Mouse (Mus musculus) MEL (cell line): ENCODE results near the gene Gm17268. TPM values are rescaled to one million over a fixed set of nuclear protein-coding genes. Genes with fewer than 3 reads are reported as not detected.

Experiments used
- DNase-seq: peaks from one replicate; pipeline ENCODE4 v3.0.0; 2011; ENCODE audit warnings: low read depth, low spot score
- H3K27ac ChIP-seq: 2 replicates; pipeline ENCODE4 v1.5.1; 2012; ENCODE audit warnings: low read depth, mild to moderate bottlenecking, control low read depth, low read length, moderate library complexity; ENCODE audit not compliant: control insufficient read depth
- H3K27me3 ChIP-seq, 2 experiments: fragments of 150-350 bp in 1 of 2; sonication (generic) in 1 of 2; 2 replicates each; pipeline ENCODE4 v1.6.1; 2012; ENCODE audit warnings: low read length in 2 of 2, mild to moderate bottlenecking in 2 of 2, improper control_type of control experiment in 1 of 2, moderate library complexity in 1 of 2; ENCODE audit not compliant: insufficient read depth in 2 of 2, control insufficient read depth in 1 of 2
- H3K36me3 ChIP-seq, 2 experiments: 2 replicates each; pipeline ENCODE4 v1.6.1; 2012 to 2014; ENCODE audit warnings: low read length in 2 of 2, improper control_type of control experiment in 1 of 2, inconsistent platforms in 1 of 2, mild to moderate bottlenecking in 1 of 2; ENCODE audit not compliant: insufficient read depth in 2 of 2, control insufficient read depth in 1 of 2
- H3K4me1 ChIP-seq, 2 experiments: fragments of 150-350 bp in 1 of 2; sonication (generic) in 1 of 2; 2 replicates each; pipeline ENCODE4 v1.6.1; 2012; ENCODE audit warnings: low read length in 2 of 2, improper control_type of control experiment in 1 of 2, mild to moderate bottlenecking in 1 of 2; ENCODE audit not compliant: insufficient read depth in 2 of 2, control insufficient read depth in 1 of 2
- H3K4me3 ChIP-seq, 2 experiments: fragments of 150-350 bp in 1 of 2; sonication (generic) in 1 of 2; 2 replicates each; pipeline ENCODE4 v1.5.1; 2012; ENCODE audit warnings: low read depth in 2 of 2, low read length in 2 of 2, mild to moderate bottlenecking in 2 of 2, moderate library complexity in 2 of 2, control low read depth in 1 of 2, improper control_type of control experiment in 1 of 2; ENCODE audit not compliant: control insufficient read depth in 1 of 2, insufficient read depth in 1 of 2
- H3K79me2 ChIP-seq: 2 replicates; pipeline ENCODE4 v1.6.1; 2012; ENCODE audit warnings: mild to moderate bottlenecking, low read length, moderate library complexity; ENCODE audit not compliant: control insufficient read depth, poor library complexity, insufficient read depth
- H3K9ac ChIP-seq: 2 replicates; pipeline ENCODE4 v1.6.1; 2012; ENCODE audit warnings: low read depth, mild to moderate bottlenecking, control low read depth, low read length, moderate library complexity; ENCODE audit not compliant: control insufficient read depth, poor library complexity, severe bottlenecking
- H3K9me3 ChIP-seq: fragments of 150-350 bp; sonication (generic); replicated peaks from 2 replicates; pipeline ENCODE4 v1.6.1; 2012; ENCODE audit warnings: mild to moderate bottlenecking, low read length, improper control_type of control experiment, moderate library complexity; ENCODE audit not compliant: insufficient read depth
- CTCF ChIP-seq, 3 experiments: IDR thresholded peaks in 2 of 3; conservative IDR thresholded peaks in 1 of 3; 2 replicates each; pipeline ENCODE4 v1.5.1; 2011 to 2012; ENCODE audit warnings: low read length in 3 of 3, low read depth in 2 of 3, mild to moderate bottlenecking in 2 of 3, improper control_type of control experiment in 1 of 3, inconsistent platforms in 1 of 3, mixed read lengths in 1 of 3, moderate library complexity in 1 of 3; ENCODE audit not compliant: control insufficient read depth in 1 of 3, insufficient read depth in 1 of 3, poor library complexity in 1 of 3, severe bottlenecking in 1 of 3
- ELF1 ChIP-seq: IDR thresholded peaks from 2 replicates; pipeline ENCODE4 v1.6.1; 2014; ENCODE audit warnings: low read depth, mild to moderate bottlenecking, inconsistent platforms, low read length, improper control_type of control experiment, moderate library complexity
- HCFC1 ChIP-seq: IDR thresholded peaks from 2 replicates; pipeline ENCODE4 v1.6.1; 2012; ENCODE audit warnings: low read depth, mild to moderate bottlenecking, inconsistent platforms, low read length, improper control_type of control experiment, moderate library complexity
- JUND ChIP-seq: IDR thresholded peaks from 2 replicates; pipeline ENCODE4 v1.6.1; 2011; ENCODE audit warnings: low read depth, mild to moderate bottlenecking, improper control_type of control experiment, low read length
- MAFK ChIP-seq: IDR thresholded peaks from 2 replicates; pipeline ENCODE4 v1.6.1; 2011; ENCODE audit warnings: low read depth, mild to moderate bottlenecking, low read length, improper control_type of control experiment, borderline replicate concordance
- MAX ChIP-seq: IDR thresholded peaks from 2 replicates; pipeline ENCODE4 v1.6.1; 2011; ENCODE audit warnings: low read length, improper control_type of control experiment
- MXI1 ChIP-seq: IDR thresholded peaks from 2 replicates; pipeline ENCODE4 v1.6.1; 2011; ENCODE audit warnings: mild to moderate bottlenecking, low read depth, low read length, improper control_type of control experiment
- NELFE ChIP-seq: IDR thresholded peaks from 2 replicates; pipeline ENCODE4 v1.6.1; 2011; ENCODE audit warnings: low read depth, low read length, improper control_type of control experiment
- NRF1 ChIP-seq: IDR thresholded peaks from 2 replicates; pipeline ENCODE4 v1.6.1; 2014; ENCODE audit warnings: low read depth, mild to moderate bottlenecking, inconsistent platforms, low read length, improper control_type of control experiment, moderate library complexity; ENCODE audit not compliant: poor library complexity, insufficient read depth, severe bottlenecking
- POLR2AphosphoS2 ChIP-seq: IDR thresholded peaks from 2 replicates; pipeline ENCODE4 v1.6.1; 2011; ENCODE audit warnings: low read length, improper control_type of control experiment
- RAD21 ChIP-seq: IDR thresholded peaks from 2 replicates; pipeline ENCODE4 v1.6.1; 2011; ENCODE audit warnings: mild to moderate bottlenecking, low read depth, low read length, improper control_type of control experiment
- TAL1 ChIP-seq: IDR thresholded peaks from 2 replicates; pipeline ENCODE4 v1.6.1; 2012; ENCODE audit warnings: mild to moderate bottlenecking, inconsistent platforms, low read length, moderate library complexity, mixed read lengths
- TCF12 ChIP-seq: IDR thresholded peaks from 2 replicates; pipeline ENCODE4 v1.6.1; 2014; ENCODE audit warnings: low read depth, mild to moderate bottlenecking, inconsistent platforms, low read length, improper control_type of control experiment, moderate library complexity
- UBTF ChIP-seq: IDR thresholded peaks from 2 replicates; pipeline ENCODE4 v1.6.1; 2012; ENCODE audit warnings: low read depth, mild to moderate bottlenecking, inconsistent platforms, low read length, improper control_type of control experiment, moderate library complexity, borderline replicate concordance; ENCODE audit not compliant: insufficient read depth
- ZC3H11A ChIP-seq: IDR thresholded peaks from 2 replicates; pipeline ENCODE4 v1.6.1; 2012; ENCODE audit warnings: low read depth, mild to moderate bottlenecking, inconsistent platforms, low read length, improper control_type of control experiment
- ZNF384 ChIP-seq: IDR thresholded peaks from 2 replicates; pipeline ENCODE4 v1.6.1; 2012; ENCODE audit warnings: low read depth, mild to moderate bottlenecking, inconsistent platforms, low read length, improper control_type of control experiment
- polyA plus RNA-seq, 2 experiments: library from polyadenylated mRNA; stranded (reverse) in 1 of 2; unstranded in 1 of 2; fragments of >175 nt in 1 of 2; fragments of >200 nt in 1 of 2; gene quantifications; 2 replicates each; pipeline versions ENCODE4 v1.2.1 to v1.2.4; 2012; ENCODE audit warnings: low replicate concordance in 2 of 2, low read depth in 1 of 2; ENCODE audit not compliant: insufficient read length in 2 of 2, insufficient read depth in 1 of 2, missing spikeins in 1 of 2
- total RNA-seq: library from RNA; depleted of rRNA; stranded (reverse); fragments of 300-350 nt; gene quantifications from 2 replicates; pipeline ENCODE4 v1.2.3, GENCODE M21; 2012

Gm17268 gene
- total and polyA plus RNA-seq, 3 experiments = not detected

DNA sequence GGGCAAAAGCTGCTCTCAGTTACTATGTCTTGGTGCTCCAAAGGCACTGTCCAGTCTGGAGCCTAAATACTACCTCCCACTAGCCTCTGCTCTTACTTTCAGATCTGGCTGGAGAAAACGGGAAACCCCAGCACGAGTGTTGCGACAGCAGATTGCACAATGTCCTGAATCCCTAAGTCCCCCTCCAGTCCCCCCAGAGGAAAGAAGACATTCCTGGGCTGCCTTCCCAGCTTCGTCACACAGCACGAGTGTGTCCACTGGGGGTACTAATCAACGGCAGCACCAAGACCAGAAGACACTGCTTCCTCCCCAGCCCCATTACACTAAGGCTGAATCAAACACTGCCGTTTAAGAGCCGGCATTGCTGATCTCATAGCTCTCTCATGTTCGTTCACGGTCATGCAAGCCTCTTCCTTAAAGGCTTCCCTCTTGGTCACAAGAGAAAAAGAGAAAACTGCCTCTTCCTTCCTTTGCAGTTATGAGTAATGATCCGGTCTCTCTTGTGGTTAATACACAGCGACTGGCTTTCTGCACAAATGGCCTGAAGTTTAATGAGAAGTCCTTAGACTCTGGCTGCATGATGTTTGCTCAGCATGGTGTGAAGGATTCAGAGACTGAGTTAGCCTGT lies 31.5 kb downstream of the Gm17268 start:
- no peak overlapping the region for H3K4me3 ChIP-seq
- no peak overlapping the region for H3K9ac ChIP-seq
- DNase-seq = no peak
- H3K27ac ChIP-seq = no peak overlapping the region
- no peaks in the 10 kb centered on the region for H3K27me3 ChIP-seq
- H3K4me1 ChIP-seq = no peaks in the 10 kb centered on the region
- no peak for TF ChIP-seq ELF1
- no peak for TF ChIP-seq CTCF (IDR thresholded peaks at IDR 0.05 in 2 of 3, conservative IDR thresholded peaks at IDR 0.05 in 1 of 3; ENCODE audit: control insufficient read depth in 1 of 3, insufficient read depth in 1 of 3, low read depth in 2 of 3, low read length in 3 of 3, poor library complexity in 1 of 3, severe bottlenecking in 1 of 3)
- no peak for TF ChIP-seq TCF12
- TF ChIP-seq POLR2AphosphoS2 = no peak
- no peak for TF ChIP-seq NRF1
- TF ChIP-seq MAX = no peak
- H3K79me2 ChIP-seq = no peaks in the 10 kb centered on the region
- no peaks in the 10 kb centered on the region for H3K9me3 ChIP-seq
- H3K36me3 ChIP-seq = no peaks in the 10 kb centered on the region

DNA sequence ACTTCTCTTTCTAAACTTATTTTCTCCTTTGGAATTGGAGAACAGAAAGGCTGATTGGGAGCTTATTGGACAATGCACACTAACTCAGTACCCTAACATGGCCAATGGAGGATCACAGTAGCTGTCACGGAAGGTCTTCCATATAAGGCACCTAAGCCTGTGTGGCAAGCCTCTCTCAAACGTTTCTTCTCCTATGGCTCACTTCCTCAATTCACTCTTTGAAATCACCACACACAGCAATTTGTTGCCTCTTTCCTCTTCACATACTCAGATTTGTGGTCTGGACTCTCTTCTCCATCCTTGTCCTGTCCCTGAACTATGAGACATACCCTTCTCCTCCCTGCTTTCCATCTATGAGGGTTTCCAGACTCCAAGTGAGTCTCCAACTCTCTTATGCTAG lies 33.6 kb downstream of the Gm17268 start:
- Histone ChIP-seq H3K36me3 (no peaks in the 10 kb centered on the region), H3K79me2 (no peaks in the 10 kb centered on the region), H3K4me1 (no peaks in the 10 kb centered on the region), H3K27ac (no peak overlapping the region), H3K27me3 (no peaks in the 10 kb centered on the region), H3K4me3 (no peak overlapping the region), H3K9me3 (no peaks in the 10 kb centered on the region), H3K9ac (no peak overlapping the region)
- TF ChIP-seq JUND (no peak), HCFC1 (no peak), MAFK (no peak), NELFE (no peak)
- DNase-seq = no peak

DNA sequence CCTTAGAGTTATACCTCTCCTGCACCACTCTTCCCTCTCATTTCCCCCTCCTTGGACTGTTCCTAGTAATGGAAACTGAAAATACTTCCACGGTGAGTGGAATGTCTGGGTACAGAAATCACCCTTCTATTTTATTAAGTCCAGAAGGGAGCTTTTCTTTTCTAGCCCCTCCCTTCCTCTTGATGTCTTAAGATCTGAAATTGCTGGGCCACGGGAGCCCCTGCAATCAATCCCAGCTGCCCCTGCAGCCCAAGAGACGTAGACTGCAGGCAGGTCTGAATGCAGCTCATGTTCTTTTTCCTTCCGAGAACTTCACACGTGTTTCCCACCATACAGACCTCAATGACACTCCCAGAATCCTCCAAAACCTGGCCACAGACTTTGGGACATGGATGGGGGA lies 37.8 kb downstream of the Gm17268 start:
- Histone ChIP-seq H3K27ac (no peak overlapping the region), H3K36me3 (no peaks in the 10 kb centered on the region), H3K4me1 (no peaks in the 10 kb centered on the region), H3K27me3 (no peaks in the 10 kb centered on the region), H3K79me2 (no peaks in the 10 kb centered on the region), H3K9me3 (no peaks in the 10 kb centered on the region), H3K9ac (no peak overlapping the region), H3K4me3 (no peak overlapping the region)
- no peak for DNase-seq
- TF ChIP-seq ZC3H11A = no peak
- TF ChIP-seq JUND = no peak
- TF ChIP-seq TAL1 = no peak
- TF ChIP-seq MXI1 = no peak
- no peak for TF ChIP-seq ZNF384
- TF ChIP-seq UBTF = no peak
- TF ChIP-seq RAD21 = no peak
- TF ChIP-seq MAX = no peak
